In genomic region chr8:19704441-19705215, GRCm38 (mm10) we compare ENCODE assay signal across 15 mouse cellular contexts. TPM values are rescaled to one million over a fixed set of nuclear protein-coding genes. Genes with fewer than 3 reads are reported as not detected.
A peak's percentile ranks its signal among the peaks of the same experiment; 100 is the strongest.
DNase-seq lines count a peak whose midpoint lies in the region; ATAC-seq and TF ChIP-seq lines count a peak whose summit lies in the region.
"Not testable (repeated sequence)": the region's sequence is repeated elsewhere in the genome, so short reads cannot be mapped to it uniquely, and the experiment has no call there.
"Had no signal": no experiment of that assay in that cellular context is flagged by ENCODE, and none has a peak within 500 bp of the region (broad histone marks: within the 10 kb centered on the region; RNA-seq: fewer than 3 reads in every experiment).

No protein-coding gene starts in this region.

- not testable (repeated sequence) for H3K4me3 ChIP-seq in thymus, adult 2 months (ENCODE audit: control insufficient read depth, insufficient read depth, low read length)

- H3K36me3 ChIP-seq in thymus, adult 2 months (ENCODE audit: control insufficient read depth, insufficient read depth, low read length), result not testable (repeated sequence)

- not testable (repeated sequence) for TF ChIP-seq POLR2A in thymus, adult 2 months (IDR thresholded peaks at IDR 0.05; ENCODE audit: control insufficient read depth, extremely low read depth, insufficient read depth, low read length, poor library complexity)

- not testable (repeated sequence) for H3K27ac ChIP-seq in thymus, adult 2 months (ENCODE audit: control insufficient read depth, insufficient read depth, low read length)

- not testable (repeated sequence) for H3K4me1 ChIP-seq in thymus, adult 2 months (replicated peaks; ENCODE audit: control insufficient read depth, insufficient read depth, low read length)

- 51% methylated on average over 4 of the region's 4 CpGs for WGBS in thymus, adult 2 months

- peak; percentile 13 for DNase-seq in adrenal gland, postnatal 25 days
- peak; percentile 38 for DNase-seq in gastrocnemius, postnatal 10 days
- DNase-seq in kidney, postnatal 4 days, result peak; percentile 29 to 44
- peak; percentile 40 for DNase-seq in thymus, adult 2 months
- peak; percentile 38 for DNase-seq in urinary bladder, postnatal 14 days (ENCODE audit: low spot score)

- not testable (repeated sequence) for TF ChIP-seq CTCF in thymus, adult 2 months (IDR thresholded peaks at IDR 0.05; ENCODE audit: borderline replicate concordance, control insufficient read depth, extremely low read depth, insufficient read depth, low read length, poor library complexity)

- ATAC-seq in hematopoietic stem cell, adult 5-6 weeks (replicated peaks in 1 of 2; ENCODE audit: insufficient read depth in 1 of 2, low FRiP score in 2 of 2, low TSS enrichment in 1 of 2, low read depth in 1 of 2, poor library complexity in 2 of 2, severe bottlenecking in 2 of 2), result peak; percentile 35 to 64; a peak in 2 of 4 replicates
- ATAC-seq in megakaryocyte, adult 5-6 weeks (ENCODE audit: poor library complexity, severe bottlenecking), result peak; percentile 64; the same call in 1 of the 2 replicates

- not testable (repeated sequence) for H3K27me3 ChIP-seq in thymus, adult 2 months (ENCODE audit: control insufficient read depth, insufficient read depth, low read length)

RNA-seq across cellular contexts. Expression of gene 4930467E23Rik, which starts 24.7 kb away (rescaled TPM):
- 0.67 TPM in 1 of 2 replicates, not detected in the other for total RNA-seq in adrenal gland, postnatal 25 days (2021)
- under 1 TPM; 0.12 to 0.65 TPM for total RNA-seq in gastrocnemius, postnatal 10 days (2021)
- total RNA-seq in hematopoietic stem cell, adult 5-6 weeks (2017), result 0.25 TPM in 1 of 2 replicates, not detected in the other
- total RNA-seq in megakaryocyte, adult 5-6 weeks (2015), result not detected in 2 replicates
- 0.16 TPM in 1 of 2 replicates, not detected in the other for total RNA-seq in megakaryocyte, adult 5-6 weeks (2017)
- not detected in 2 replicates for polyA plus RNA-seq in thymus, adult 2 months (2012; rRNA removed)
- total RNA-seq: MEL had no signal
- polyA plus RNA-seq: embryonic facial prominence, embryonic 12.5 days; forebrain, embryonic 15.5 days; heart, embryonic 13.5 days; hindbrain, embryonic 16.5 days; intestine, postnatal 0 days; lung, embryonic 14.5 days; midbrain, embryonic 15.5 days had no signal
